Mouse (Mus musculus) kidney, postnatal 14 days (tissue): ENCODE measurements around the gene Tmem246.
A peak's percentile ranks its signal among the peaks of the same experiment; 100 is the strongest.

Experiments used
- DNase-seq: peaks from one replicate; pipeline ENCODE4 v3.0.0; 2022; ENCODE audit warnings: mixed read lengths

Gene Tmem246

GRCm38 (mm10) chr4:49572194-49572593, 25.5 kb downstream of the Tmem246 start:
- DNase-seq, result no peak

GRCm38 (mm10) chr4:49567613-49568012, 30.1 kb downstream of the Tmem246 start:
- DNase-seq, result peak; percentile 84

- DNase-seq, result peak; percentile 94
These were observed 37.5 kb downstream of the Tmem246 start for GRCm38 (mm10) chr4:49559915-49560772.

GRCm38 (mm10) chr4:49558181-49558580, 39.5 kb downstream of the Tmem246 start:
- DNase-seq, result no peak

GRCm38 (mm10) chr4:49557375-49557774, 40.3 kb downstream of the Tmem246 start:
- DNase-seq, result no peak

- DNase-seq, result peak; percentile 78
These were observed 44.3 kb downstream of the Tmem246 start for GRCm38 (mm10) chr4:49553380-49553779.

- peak; percentile 81 for DNase-seq
These were observed 48.3 kb downstream of the Tmem246 start, which contains the start of gene Aldob for GRCm38 (mm10) chr4:49549383-49549782. Gene Aldob, minus strand, starts transcription at chr4:49549546.

- no peak for DNase-seq
These were observed 50.0 kb downstream of the Tmem246 start for GRCm38 (mm10) chr4:49547544-49548219.

- DNase-seq, result peak; percentile 73
These were observed 50.7 kb downstream of the Tmem246 start for GRCm38 (mm10) chr4:49546873-49547543.

- DNase-seq, result no peak
These were observed 51.6 kb downstream of the Tmem246 start for GRCm38 (mm10) chr4:49546026-49546425.

GRCm38 (mm10) chr4:49540966-49541365, 56.7 kb downstream of the Tmem246 start:
- no peak for DNase-seq

- peak; percentile 36 for DNase-seq
These were observed 58.0 kb downstream of the Tmem246 start for GRCm38 (mm10) chr4:49539665-49540064.

- DNase-seq, result no peak
These were observed 61.0 kb downstream of the Tmem246 start for GRCm38 (mm10) chr4:49536671-49537070.

GRCm38 (mm10) chr4:49535675-49536294, 61.9 kb downstream of the Tmem246 start:
- DNase-seq, result no peak

GRCm38 (mm10) chr4:49535036-49535435, 62.6 kb downstream of the Tmem246 start:
- no peak for DNase-seq
